Mouse (Mus musculus) E14TG2a.4 (cell line): ENCODE measurements around the gene Psma5.
A peak's percentile ranks its signal among the peaks of the same experiment; 100 is the strongest.
"Not testable (repeated sequence)": the region's sequence is repeated elsewhere in the genome, so short reads cannot be mapped to it uniquely, and the experiment has no call there.

Experiments used
- H3K27me3 ChIP-seq: 2 replicates; pipeline ENCODE4 v1.6.1; 2014; ENCODE audit warnings: low read length, control low read depth; ENCODE audit not compliant: insufficient read depth
- H3K36me3 ChIP-seq: 2 replicates; pipeline ENCODE4 v1.6.1; 2014; ENCODE audit warnings: low read length, control low read depth; ENCODE audit not compliant: insufficient read depth
- H3K4me1 ChIP-seq: replicated peaks from 2 replicates; pipeline ENCODE4 v1.6.1; 2014; ENCODE audit warnings: low read depth, low read length, control low read depth
- H3K4me3 ChIP-seq: replicated peaks from 2 replicates; pipeline ENCODE4 v1.5.1; 2014; ENCODE audit warnings: mild to moderate bottlenecking, low read length
- H3K9me3 ChIP-seq: 2 replicates; pipeline ENCODE4 v1.6.1; 2014; ENCODE audit warnings: low read length, control low read depth
- CTCF ChIP-seq: conservative IDR thresholded peaks from 2 replicates; pipeline ENCODE4 v1.5.1; 2014; ENCODE audit warnings: low read length
- NANOG ChIP-seq: IDR thresholded peaks from 2 replicates; pipeline ENCODE4 v1.6.1; 2014; ENCODE audit warnings: borderline replicate concordance, low read length, mixed read lengths
- POU5F1 ChIP-seq: IDR thresholded peaks from 2 replicates; pipeline ENCODE4 v1.6.1; 2014; ENCODE audit warnings: low read length, borderline replicate concordance

Psma5 gene

DNA sequence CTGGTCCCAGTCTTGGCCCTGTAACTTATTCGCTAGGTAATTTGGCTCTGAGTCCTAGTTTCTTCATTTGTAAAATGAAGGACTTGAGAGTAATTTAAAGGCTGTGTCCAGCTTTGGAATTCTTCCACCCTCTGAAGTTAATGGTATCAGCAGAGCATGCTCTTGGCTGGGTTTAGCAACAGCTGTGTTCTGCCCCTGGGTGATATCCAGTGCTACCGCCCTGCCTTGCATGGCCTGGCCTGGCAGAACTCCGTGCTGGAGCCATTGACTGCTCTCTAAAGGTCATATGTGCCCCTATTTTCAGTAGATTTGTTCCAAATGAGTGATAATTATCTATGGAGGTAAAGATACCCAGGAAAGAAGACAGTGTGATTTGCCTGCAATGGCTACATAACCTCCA is 36.1 kb upstream of the Psma5 start:
- Histone ChIP-seq H3K36me3 (no peaks in the 10 kb centered on the region), H3K4me1 (peaks cover 5% of the 10 kb centered on the region; the same call in 1 of the 2 replicates), H3K27me3 (peaks cover 87% of the 10 kb centered on the region), H3K9me3 (no peaks in the 10 kb centered on the region), H3K4me3 (no peak overlapping the region)
- TF ChIP-seq POU5F1: no peak
- TF ChIP-seq NANOG: no peak
- TF ChIP-seq CTCF: no peak

DNA sequence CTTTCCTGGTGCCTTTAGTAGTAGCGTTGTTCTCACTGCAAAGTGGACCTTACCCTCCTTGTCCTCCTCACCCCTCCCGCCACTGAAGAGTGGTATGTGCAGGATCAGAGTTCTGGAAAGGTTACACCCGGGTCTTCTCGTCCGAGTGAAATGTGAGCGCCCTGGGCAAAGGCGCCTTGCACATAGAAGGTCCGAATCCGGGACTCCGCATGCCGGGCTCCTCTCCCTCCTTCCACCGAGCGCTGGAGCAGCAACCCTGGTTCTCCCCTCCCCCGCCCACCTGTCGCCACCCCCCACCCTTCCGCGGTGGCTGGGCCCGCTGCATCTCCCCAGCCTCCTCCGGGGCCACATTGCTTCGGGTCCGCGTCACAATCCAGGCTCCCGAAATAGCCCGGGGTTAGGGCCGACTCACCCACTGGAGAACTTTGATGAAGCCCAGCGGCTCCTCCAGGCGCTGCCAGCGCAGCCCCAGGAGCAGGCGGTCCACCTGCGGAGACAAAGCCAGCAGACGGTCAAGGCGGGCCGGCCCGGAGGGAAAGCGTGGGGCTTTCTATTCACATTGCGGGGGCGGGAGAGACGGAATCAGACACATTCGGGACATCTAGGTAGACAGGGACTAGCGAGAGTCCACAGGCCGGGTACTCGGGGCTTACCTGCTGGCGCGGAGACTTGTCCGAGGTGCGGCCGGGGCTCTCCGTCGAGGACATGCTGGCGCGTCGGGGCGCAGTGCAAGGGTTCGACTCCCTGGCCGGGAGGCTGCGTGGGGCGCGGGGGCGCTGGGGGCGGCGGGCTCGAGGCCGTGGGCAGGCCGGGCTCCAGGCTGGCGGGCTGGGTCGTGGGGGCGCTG is 30.8 kb upstream of the Psma5 start:
- peaks cover 20% of the 10 kb centered on the region for H3K4me1 ChIP-seq
- H3K9me3 ChIP-seq: no peaks in the 10 kb centered on the region
- no peaks in the 10 kb centered on the region for H3K36me3 ChIP-seq
- TF ChIP-seq NANOG: no peak
- no peak for TF ChIP-seq CTCF
- TF ChIP-seq POU5F1: no peak
- H3K27me3 ChIP-seq: peaks cover 67% of the 10 kb centered on the region
- H3K4me3 ChIP-seq: peak overlapping the region; percentile 78

- Histone ChIP-seq H3K9me3 (no peaks in the 10 kb centered on the region), H3K36me3 (no peaks in the 10 kb centered on the region), H3K4me3 (peak within 1 kb of the TSS; percentile 78), H3K27me3 (peaks cover 60% of the 10 kb centered on the region), H3K4me1 (peaks cover 20% of the 10 kb centered on the region)
- TF ChIP-seq CTCF (no peak), POU5F1 (no peak), NANOG (no peak)
Observed at GRCm38 (mm10) chr3:108226558-108227350, 30.0 kb upstream of the Psma5 start, which contains the start of gene Sypl2. Gene Sypl2 (minus strand): TSS chr3:108226648.

- H3K4me1 ChIP-seq: peaks cover 26% of the 10 kb centered on the region
- H3K36me3 ChIP-seq: no peaks in the 10 kb centered on the region
- TF ChIP-seq CTCF: no peak
- TF ChIP-seq NANOG: no peak
- no peak for TF ChIP-seq POU5F1
- peaks cover 55% of the 10 kb centered on the region for H3K27me3 ChIP-seq
- H3K4me3 ChIP-seq: peak overlapping the region; percentile 78; the same call in 1 of the 2 replicates
- no peaks in the 10 kb centered on the region for H3K9me3 ChIP-seq
Observed at GRCm38 (mm10) chr3:108227521-108227920, 29.2 kb upstream of the Psma5 start.

DNA sequence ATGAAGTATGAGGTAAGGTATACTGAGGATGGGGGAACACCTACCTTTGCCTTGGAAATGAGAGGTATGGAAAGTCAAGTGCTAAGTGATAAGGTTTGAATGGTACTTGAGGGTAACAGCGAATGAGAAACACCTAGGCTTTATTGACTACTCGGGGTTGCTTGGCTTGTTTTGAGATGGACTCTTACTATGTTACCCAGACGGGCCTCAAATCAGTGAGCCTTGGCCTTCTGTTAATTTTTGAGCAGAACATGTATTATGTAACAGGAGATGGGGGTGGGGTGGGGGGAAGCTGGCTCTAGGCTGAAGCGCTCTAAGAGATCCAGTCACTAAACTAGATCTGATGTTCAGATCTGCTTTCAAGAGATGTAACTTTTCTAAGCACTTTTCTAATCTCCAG is 25.1 kb upstream of the Psma5 start:
- Histone ChIP-seq H3K4me1 (peaks cover 21% of the 10 kb centered on the region), H3K36me3 (no peaks in the 10 kb centered on the region), H3K9me3 (no peaks in the 10 kb centered on the region), H3K4me3 (no peak overlapping the region), H3K27me3 (peaks cover 13% of the 10 kb centered on the region)
- no peak for TF ChIP-seq NANOG
- TF ChIP-seq POU5F1: no peak

GRCm38 (mm10) chr3:108237474-108238102 is 19.1 kb upstream of the Psma5 start:
- H3K27me3 ChIP-seq: peaks cover 22% of the 10 kb centered on the region
- H3K4me1 ChIP-seq, H3K4me3 ChIP-seq, H3K36me3 ChIP-seq, H3K9me3 ChIP-seq: not testable (repeated sequence)
- TF ChIP-seq CTCF: peak; percentile 28; the same call in 1 of the 2 replicates

DNA sequence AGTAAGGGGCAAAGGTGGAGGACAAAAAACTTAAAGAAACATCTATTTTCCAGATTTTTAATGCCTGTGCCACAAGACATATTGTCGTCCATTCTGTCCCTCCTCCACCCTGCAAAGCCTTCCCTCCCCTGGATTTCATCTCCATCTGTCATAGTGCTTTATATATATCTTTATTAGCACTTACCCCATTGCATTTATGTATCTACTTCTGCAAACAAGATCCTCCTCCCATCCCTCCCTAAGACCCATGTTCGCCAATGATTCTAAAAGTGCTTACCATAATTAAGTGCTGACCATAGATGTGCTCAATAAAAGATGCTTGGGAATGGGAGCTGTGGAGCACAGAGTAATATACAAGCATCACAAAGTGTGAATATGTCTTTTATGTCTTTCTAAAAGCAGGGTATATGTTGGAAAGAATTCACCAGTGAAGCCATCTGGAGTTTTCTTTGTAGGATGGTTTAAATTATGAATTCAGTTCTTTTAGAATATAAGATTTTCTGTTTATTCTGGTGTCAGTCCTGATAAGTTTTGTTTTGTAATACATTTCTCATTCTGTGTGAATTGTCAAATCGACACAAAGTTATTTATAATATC is 15.4 kb upstream of the Psma5 start:
- Histone ChIP-seq H3K9me3 (peaks cover 14% of the 10 kb centered on the region), H3K27me3 (peaks cover 22% of the 10 kb centered on the region), H3K4me3 (no peak overlapping the region), H3K4me1 (peaks cover 9% of the 10 kb centered on the region; the same call in 1 of the 2 replicates), H3K36me3 (no peaks in the 10 kb centered on the region)
- TF ChIP-seq CTCF (no peak), POU5F1 (no peak), NANOG (no peak)

DNA sequence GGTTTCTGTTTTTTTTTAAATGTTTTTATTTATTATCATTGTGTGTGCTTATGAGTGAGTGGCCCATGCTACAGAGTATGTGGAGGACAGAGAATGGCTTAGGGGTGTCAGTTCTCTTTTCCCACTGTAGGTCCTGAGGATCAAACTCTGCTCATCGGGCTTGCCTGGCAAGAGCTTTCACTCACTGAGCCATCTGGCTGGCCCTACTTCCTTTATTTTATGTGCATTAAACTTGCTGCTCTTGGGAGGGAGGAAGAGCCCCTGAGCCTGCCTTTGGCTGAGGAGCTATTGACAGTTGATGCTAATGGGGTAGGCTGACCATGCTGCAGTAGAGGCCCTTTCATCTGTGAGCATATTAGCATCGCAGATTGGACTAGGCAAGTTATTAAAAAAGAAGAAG is 9.9 kb upstream of the Psma5 start:
- Histone ChIP-seq H3K27me3 (no peaks in the 10 kb centered on the region), H3K36me3 (no peaks in the 10 kb centered on the region), H3K4me1 (peaks cover 10% of the 10 kb centered on the region), H3K9me3 (peaks cover 16% of the 10 kb centered on the region), H3K4me3 (no peak overlapping the region)
- TF ChIP-seq POU5F1: no peak
- no peak for TF ChIP-seq NANOG
- no peak for TF ChIP-seq CTCF
